Mouse (Mus musculus) G1E (cell line): ENCODE results near the gene Atp8a1. TPM values are rescaled to one million over a fixed set of nuclear protein-coding genes. Genes with fewer than 3 reads are reported as not detected.

Source experiments
- ATAC-seq: 2 replicates; pipeline ENCODE4 v1.8.0; 2016; ENCODE audit warnings: mild to moderate bottlenecking; ENCODE audit not compliant: insufficient number of reproducible peaks, poor library complexity, low FRiP score, severe bottlenecking; ENCODE audit errors: extremely low read depth
- DNase-seq: peaks from one replicate; pipeline ENCODE4 v3.0.0; 2012; ENCODE audit warnings: low spot score
- H3K27me3 ChIP-seq: 2 replicates; pipeline ENCODE4 v1.6.1; 2012; ENCODE audit warnings: mild to moderate bottlenecking, low read length, inconsistent platforms; ENCODE audit not compliant: insufficient read depth
- H3K36me3 ChIP-seq: replicated peaks from 2 replicates; pipeline ENCODE3; 2012; ENCODE audit warnings: mild to moderate bottlenecking, inconsistent platforms
- H3K4me1 ChIP-seq: 2 replicates; pipeline ENCODE4 v1.6.1; 2012; ENCODE audit warnings: low read depth, low read length, inconsistent platforms, mixed read lengths; ENCODE audit not compliant: insufficient read depth
- H3K4me3 ChIP-seq: 2 replicates; pipeline ENCODE4 v1.5.1; 2012; ENCODE audit warnings: low read depth, mild to moderate bottlenecking, inconsistent platforms, low read length, moderate library complexity, mixed read lengths
- H3K9me3 ChIP-seq: replicated peaks from 2 replicates; pipeline ENCODE4 v1.6.1; 2012; ENCODE audit warnings: inconsistent platforms
- CTCF ChIP-seq: IDR thresholded peaks from 2 replicates; pipeline ENCODE4 v1.5.1; 2012; ENCODE audit warnings: low read depth, low read length, inconsistent platforms, mixed read lengths
- GATA1 ChIP-seq: IDR thresholded peaks from 2 replicates; pipeline ENCODE4 v1.6.1; 2012; ENCODE audit warnings: borderline replicate concordance, low read length, inconsistent platforms, mixed read lengths
- GATA2 ChIP-seq: IDR thresholded peaks from 2 replicates; pipeline ENCODE4 v1.6.1; 2012; ENCODE audit warnings: low read depth, low read length, inconsistent platforms, borderline replicate concordance
- POLR2AphosphoS5 ChIP-seq: IDR thresholded peaks from 2 replicates; pipeline ENCODE4 v1.6.1; 2012; ENCODE audit warnings: low read depth, low read length, inconsistent platforms; ENCODE audit not compliant: insufficient replicate concordance
- TAL1 ChIP-seq: conservative IDR thresholded peaks from 2 replicates; pipeline ENCODE4 v1.6.1; 2012; ENCODE audit warnings: low read depth, low read length, inconsistent platforms, mixed read lengths
- polyA plus RNA-seq: library from polyadenylated mRNA; stranded (reverse); fragments of >175 nt; gene quantifications from 2 replicates; pipeline ENCODE4 v1.2.3, GENCODE M21; 2012
- total RNA-seq, 2 experiments: library from RNA; stranded (forward) in 1 of 2; stranded (reverse) in 1 of 2; fragments of 200-1000 nt in 1 of 2; fragments of >200 nt in 1 of 2; fragmentation: Nextera tagmentation in 1 of 2; gene quantifications; 2 replicates each; pipeline ENCODE4 v1.2.3; 2014 to 2017

Atp8a1 gene
- total and polyA plus RNA-seq, 3 experiments: 13.5 to 156 (median 75.0) TPM

- no peak for DNase-seq
- no peak for ATAC-seq
- peaks cover 90% of the 10 kb centered on the region for H3K36me3 ChIP-seq
- TF ChIP-seq GATA1 (no peak), GATA2 (no peak), TAL1 (no peak), CTCF (0 out of 2 replicates have a peak, but pooled peaks have one; percentile 18)
- no peak overlapping the region for H3K4me3 ChIP-seq
- no peaks in the 10 kb centered on the region for H3K27me3 ChIP-seq
- H3K4me1 ChIP-seq: no peaks in the 10 kb centered on the region
- H3K9me3 ChIP-seq: no peaks in the 10 kb centered on the region
Measured at GRCm38 (mm10) chr5:67647568-67647967, 199.7 kb downstream of the Atp8a1 start.

GRCm38 (mm10) chr5:67646756-67647529 is 200.3 kb downstream of the Atp8a1 start:
- H3K27me3 ChIP-seq: no peaks in the 10 kb centered on the region
- H3K4me1 ChIP-seq: no peaks in the 10 kb centered on the region
- no peak for TF ChIP-seq TAL1
- TF ChIP-seq GATA1: no peak
- no peak for TF ChIP-seq GATA2
- TF ChIP-seq CTCF: no peak
- H3K36me3 ChIP-seq: peaks cover 92% of the 10 kb centered on the region
- H3K9me3 ChIP-seq: no peaks in the 10 kb centered on the region
- no peak overlapping the region for H3K4me3 ChIP-seq
- ATAC-seq (no peak), DNase-seq (no peak)

- ATAC-seq (no peak), DNase-seq (no peak)
- Histone ChIP-seq H3K36me3 (peaks cover 83% of the 10 kb centered on the region), H3K4me3 (no peak overlapping the region), H3K27me3 (no peaks in the 10 kb centered on the region), H3K4me1 (no peaks in the 10 kb centered on the region), H3K9me3 (no peaks in the 10 kb centered on the region)
- no peak for TF ChIP-seq CTCF
- TF ChIP-seq TAL1: no peak
- no peak for TF ChIP-seq GATA1
- TF ChIP-seq POLR2AphosphoS5: no peak
- no peak for TF ChIP-seq GATA2
Measured at GRCm38 (mm10) chr5:67643537-67644255, 203.5 kb downstream of the Atp8a1 start.

GRCm38 (mm10) chr5:67641406-67642120 is 205.7 kb downstream of the Atp8a1 start:
- Histone ChIP-seq H3K27me3 (no peaks in the 10 kb centered on the region), H3K4me1 (no peaks in the 10 kb centered on the region), H3K36me3 (peaks cover 82% of the 10 kb centered on the region), H3K4me3 (no peak overlapping the region), H3K9me3 (no peaks in the 10 kb centered on the region)
- TF ChIP-seq GATA2 (no peak), TAL1 (no peak), GATA1 (no peak), POLR2AphosphoS5 (no peak), CTCF (no peak)
- DNase-seq (no peak), ATAC-seq (no peak)

- DNase-seq (no peak), ATAC-seq (no peak)
- TF ChIP-seq GATA2 (no peak), CTCF (no peak), GATA1 (no peak), TAL1 (no peak), POLR2AphosphoS5 (no peak)
- Histone ChIP-seq H3K36me3 (peaks cover 81% of the 10 kb centered on the region), H3K27me3 (no peaks in the 10 kb centered on the region), H3K4me3 (no peak overlapping the region), H3K4me1 (no peaks in the 10 kb centered on the region), H3K9me3 (no peaks in the 10 kb centered on the region)
Measured at GRCm38 (mm10) chr5:67640596-67641312, 206.5 kb downstream of the Atp8a1 start.
